Mouse (Mus musculus): ENCODE results near the gene Fastk.

Fastk gene

DNA sequence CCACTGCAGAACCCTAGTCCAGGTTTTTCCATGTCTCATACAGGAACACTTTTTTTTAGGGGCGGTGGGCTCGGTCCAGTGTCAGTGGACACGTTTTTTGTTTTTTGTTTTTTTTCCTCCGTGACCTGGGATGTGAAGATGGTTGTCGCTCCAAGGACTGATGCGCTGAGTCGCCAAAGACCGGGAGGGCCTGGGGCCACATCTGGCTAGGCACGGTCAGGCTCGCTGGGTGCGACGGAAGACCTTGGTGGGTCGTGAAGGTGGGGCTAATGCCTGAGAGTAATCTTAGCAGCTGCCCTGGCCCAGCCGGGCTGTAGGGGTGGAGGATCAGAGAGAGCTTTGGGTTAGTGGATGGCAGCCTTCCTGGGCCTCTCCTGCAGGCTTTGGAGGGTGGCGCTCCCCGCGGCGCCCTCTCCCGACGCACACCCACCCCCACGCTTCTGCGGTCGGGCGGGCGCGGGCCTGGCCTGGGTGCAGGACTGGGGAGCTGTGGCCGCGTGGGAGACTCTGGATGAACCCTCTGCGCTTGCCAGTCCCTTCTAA, 7.7 kb upstream of the Fastk start:
- DNase-seq, result peak; percentile 45 to 54

- DNase-seq, result peak in 1 of 2 experiments; percentile 54
Observed at GRCm38 (mm10) chr5:24452030-24452690, 7.1 kb upstream of the Fastk start, which contains the start of gene Agap3. TSS of gene Agap3 (plus strand) at chr5:24452177.

GRCm38 (mm10) chr5:24451264-24452029, 6.4 kb upstream of the Fastk start:
- peak; percentile 90 to 95 for DNase-seq

DNA sequence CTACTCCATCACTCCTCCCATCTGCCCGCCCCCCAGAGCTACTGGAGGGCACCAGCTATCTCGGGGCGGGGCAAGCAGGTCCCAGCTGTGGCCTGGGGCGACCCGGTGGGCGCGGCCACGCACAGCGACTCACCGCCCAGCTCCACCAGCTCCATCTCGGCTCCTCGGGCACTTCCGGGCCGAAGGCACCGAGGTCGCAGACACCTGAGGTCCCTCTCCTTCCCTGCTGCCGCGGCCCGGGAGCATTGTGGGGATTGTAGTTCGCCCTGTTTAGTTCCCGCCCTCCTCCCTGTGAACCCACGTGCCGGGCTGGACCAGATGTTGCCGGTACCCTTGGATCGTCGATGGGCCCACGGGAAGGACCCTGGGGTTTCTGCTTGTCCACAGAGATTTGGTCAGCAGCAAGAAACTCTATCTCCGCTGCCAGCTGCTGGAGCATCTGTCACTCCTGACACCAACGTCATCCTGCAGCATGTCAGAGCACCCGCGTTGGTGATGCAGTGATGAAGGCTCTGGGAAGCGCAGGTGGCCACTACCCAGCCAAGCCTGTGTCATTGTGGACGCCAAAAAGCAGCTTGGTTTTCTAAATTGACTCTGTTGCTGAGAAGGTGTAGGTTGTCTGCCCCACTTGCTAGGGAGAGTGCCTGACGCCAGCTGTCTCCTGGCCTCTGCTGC, 2.7 kb upstream of the Fastk start, which contains the start of gene Tmub1:
Gene Tmub1 (minus strand): TSS at position 231 of the 675 bp plus-strand sequence.
- DNase-seq, result peak; percentile 88 to 92

DNA sequence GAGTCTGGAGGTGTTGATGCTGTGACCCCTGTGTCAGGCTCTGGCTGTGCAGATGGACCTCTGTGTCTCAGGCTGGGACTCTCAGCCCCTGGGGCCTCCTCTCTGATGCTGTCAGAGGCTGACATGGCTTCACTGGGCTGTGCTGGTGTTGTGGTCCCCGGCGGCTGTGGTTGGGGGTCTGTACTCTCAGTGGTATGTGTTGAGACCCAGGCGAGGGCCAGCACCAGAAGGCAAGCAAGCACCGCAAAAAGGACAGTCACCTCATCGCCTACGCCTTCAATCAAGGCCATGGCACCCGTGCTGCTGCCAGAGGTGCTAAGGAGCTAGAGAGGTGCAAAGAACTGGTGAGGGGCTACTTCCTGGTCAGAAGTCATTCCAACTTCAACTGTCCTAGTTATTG, 1.5 kb upstream of the Fastk start:
- no peak for DNase-seq

DNA sequence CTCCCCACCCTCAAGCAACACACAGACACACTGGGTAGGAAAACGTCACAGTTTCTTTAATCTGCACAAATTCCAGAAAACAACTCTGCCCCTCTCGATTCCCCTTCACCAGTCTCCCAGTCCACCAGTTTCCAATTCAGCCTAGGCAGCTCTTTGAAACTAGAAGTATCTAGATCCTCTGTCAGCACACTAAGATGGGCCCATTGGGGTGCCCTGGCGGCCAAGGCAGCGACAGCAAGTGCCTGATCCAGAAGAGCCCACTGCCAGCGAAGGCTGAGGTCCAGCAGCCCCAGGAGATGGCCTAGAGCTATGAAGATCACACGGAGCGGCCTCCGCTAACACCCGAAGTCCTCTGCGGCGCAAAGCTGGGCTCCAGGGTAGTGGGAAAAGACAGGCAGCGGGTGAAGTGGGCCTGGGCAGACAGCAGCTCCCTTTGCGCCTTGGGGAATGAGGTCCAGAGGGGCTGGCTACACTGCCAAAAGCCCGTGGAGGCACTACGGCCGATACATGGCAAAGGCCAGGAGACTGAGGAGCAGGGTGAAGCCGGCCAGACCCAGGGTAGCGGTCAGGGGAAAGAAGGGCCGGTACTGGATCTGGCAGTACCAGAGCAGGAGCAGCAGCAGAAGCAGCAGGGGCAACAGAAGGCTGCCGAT, 467 bp upstream of the Fastk start:
- no peak for DNase-seq

DNA sequence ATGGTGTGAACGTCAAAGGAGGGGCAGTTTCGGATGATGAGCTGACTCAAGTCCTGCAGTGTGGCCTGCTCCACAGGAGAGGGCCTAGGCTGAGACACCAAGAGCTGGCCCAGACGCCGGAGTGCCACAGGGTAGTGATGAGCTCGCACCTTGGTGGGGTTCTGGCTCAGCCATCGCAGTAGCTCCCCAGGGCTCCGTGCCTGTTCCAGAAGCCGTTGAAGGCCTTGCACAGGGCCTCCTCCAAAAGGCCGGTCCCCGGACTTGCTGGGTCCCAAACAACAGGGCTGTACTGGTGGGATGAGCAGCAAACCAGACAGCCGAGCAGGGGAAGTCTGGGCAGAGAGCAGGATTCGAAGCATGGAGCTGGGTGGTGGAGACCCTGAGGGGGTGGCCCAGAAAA, 1.2 kb downstream of the Fastk start:
- DNase-seq, result no peak

DNA sequence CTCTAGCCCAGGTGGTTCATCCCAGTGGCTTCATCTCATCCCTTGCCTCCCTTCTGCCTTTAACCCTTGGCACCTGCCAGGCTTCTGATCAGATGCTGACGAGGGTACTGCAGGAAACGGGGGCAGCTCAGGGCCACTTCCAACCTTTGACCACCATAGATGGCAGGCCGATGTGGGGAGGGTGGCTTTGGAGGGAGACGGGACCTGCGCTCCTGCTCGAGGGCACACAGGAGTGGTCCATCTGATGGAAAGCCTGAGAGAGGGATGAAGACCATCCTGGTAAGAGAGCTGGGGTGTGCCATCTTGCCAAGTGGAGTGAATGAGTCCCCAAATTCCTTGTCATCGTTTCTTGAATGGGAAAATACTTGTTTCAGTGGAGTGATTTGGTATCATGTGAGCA, 1.9 kb downstream of the Fastk start:
- no peak for DNase-seq

DNA sequence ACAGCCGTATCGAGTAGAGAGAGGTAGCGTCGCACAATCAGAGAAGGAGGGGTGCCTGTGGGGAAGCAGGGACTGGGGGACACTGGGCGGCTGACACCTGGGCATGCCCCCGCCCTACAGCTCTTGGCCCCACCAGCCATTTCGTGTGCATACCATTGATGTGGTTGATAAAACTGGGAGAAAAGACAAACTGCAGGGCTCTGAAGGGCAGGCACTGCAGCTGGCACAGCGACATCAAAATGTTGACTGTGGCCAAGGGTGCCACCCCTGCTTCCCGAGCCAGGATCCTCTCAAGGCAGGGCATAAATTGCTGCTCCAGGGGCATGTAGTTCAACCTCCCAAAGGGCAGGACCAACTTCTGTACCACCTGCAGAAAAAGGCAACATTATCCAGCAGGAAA, 3.1 kb downstream of the Fastk start:
- DNase-seq, result no peak

DNA sequence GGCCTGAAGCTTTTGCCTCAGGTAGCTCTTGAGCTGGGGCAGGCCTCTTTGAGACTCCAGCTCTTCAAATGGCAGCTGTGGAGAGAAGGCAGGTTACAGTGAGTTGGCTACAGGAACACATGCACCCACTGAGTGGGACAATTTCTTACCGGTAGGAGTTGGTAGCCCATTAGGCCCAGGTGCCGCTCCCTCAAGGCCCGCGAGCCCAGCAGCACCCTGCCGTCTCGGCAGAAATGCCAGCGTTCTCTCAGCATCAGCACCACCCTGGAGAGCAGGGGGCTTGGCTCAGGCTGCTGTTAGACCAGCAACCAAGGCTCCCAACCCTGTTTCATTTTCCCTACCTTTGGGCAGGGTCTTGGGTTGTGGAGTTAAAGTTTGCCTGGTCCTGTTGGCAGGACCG, 3.9 kb downstream of the Fastk start:
- no peak for DNase-seq

DNA sequence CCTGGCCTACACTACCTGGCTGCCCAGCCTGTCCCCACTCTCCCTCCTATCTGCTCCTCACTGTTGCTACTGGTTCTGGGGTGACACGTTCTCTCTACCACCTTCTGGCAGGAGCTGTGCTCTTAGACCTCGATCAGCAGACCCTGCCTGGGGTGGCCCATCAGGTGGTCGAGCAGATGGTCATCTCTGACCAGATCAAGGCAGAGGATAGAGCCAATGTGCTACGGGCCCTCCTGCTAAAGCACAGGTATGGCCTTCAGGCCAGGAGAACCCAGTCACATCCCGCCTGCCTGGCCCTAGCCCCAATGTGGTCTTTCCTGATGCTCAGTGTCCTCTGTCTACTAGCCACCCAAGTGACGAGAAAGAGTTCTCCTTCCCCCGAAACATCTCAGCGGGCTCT, 11.1 kb downstream of the Fastk start:
- no peak for DNase-seq

DNA sequence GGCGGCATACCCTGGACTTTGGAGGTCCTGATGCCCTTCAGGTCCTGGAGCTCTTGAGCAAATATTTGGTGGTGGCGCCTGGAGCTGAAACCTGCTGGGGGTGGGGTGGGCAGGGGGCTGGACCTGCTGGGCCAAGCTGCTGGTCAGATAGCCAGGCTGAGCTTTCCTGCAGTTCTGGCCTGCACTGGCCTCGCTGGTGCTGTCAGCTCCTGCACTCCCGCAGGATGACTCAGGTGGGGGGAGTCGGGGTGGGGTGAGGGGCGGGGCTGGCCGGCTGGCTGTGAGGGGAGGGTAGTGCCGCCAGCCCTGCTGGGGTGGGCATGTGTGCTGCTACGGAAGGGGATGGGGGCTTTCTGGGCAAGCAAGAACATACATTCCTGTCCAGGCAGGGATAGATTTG, 16.5 kb downstream of the Fastk start:
- DNase-seq, result no peak

DNA sequence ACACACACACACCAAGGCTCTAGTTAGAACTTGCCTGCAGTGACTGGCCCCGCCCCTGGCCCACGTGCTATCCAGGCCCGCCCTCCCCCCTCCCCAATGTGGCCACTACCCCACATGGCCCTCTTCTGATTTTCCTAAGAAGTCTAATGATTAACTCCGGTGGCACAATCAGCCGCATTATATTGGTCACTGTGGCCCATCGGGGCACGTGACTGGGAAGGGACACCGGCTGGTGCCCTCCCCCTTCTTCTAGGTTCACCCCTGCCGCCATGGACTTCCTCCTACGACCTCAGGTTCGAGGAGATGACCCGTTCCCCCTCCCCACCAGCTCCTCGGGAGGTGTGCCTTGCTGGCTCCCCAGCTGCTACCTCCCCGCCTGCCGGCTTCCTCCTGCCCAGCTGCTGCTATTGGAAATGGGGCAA, 17.1 kb downstream of the Fastk start:
- peak; percentile 58 to 79 for DNase-seq

DNA sequence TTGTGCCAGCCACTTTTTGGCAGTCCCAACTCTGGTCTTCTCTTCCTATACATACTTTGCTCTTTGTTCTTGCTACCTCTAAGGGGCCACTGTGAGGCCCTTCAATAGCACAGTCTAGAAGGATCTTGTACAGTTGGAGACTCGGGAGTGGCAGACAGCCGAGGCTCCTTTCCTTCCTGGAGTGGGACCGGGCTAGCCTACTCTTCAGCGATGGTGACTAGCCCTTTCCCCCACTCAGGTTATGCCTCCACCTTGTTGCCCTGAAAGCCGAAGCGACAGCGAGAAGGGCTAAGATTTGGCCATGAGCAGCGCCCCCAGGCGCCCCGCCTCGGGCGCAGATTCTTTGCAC, 17.8 kb downstream of the Fastk start:
- no peak for DNase-seq

- DNase-seq, result peak in 1 of 2 experiments; percentile 13
Observed at GRCm38 (mm10) chr5:24426556-24427284, 18.4 kb downstream of the Fastk start.

DNA sequence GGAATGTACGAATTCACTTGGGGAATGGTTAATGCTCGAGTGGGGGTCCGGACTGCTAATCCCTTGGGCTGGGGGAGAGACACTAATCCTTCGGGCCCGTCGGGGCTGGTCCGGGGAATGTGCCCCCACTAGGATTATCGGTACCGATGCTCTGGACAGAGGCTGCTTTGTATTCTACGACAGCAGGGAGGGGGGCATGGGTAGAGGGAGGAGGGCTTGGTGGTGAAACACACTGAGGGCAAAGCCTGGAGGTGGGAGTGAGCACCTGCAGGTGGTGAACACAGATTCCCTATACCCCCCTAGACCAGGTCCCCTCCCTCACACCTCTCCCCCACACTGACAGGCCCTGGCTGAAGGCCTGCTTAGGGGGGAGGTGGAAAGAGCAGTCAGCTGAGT, 19.1 kb downstream of the Fastk start:
- DNase-seq, result peak; percentile 19 to 47

- no peak for DNase-seq
Observed at GRCm38 (mm10) chr5:24425421-24426036, 19.6 kb downstream of the Fastk start.

DNA sequence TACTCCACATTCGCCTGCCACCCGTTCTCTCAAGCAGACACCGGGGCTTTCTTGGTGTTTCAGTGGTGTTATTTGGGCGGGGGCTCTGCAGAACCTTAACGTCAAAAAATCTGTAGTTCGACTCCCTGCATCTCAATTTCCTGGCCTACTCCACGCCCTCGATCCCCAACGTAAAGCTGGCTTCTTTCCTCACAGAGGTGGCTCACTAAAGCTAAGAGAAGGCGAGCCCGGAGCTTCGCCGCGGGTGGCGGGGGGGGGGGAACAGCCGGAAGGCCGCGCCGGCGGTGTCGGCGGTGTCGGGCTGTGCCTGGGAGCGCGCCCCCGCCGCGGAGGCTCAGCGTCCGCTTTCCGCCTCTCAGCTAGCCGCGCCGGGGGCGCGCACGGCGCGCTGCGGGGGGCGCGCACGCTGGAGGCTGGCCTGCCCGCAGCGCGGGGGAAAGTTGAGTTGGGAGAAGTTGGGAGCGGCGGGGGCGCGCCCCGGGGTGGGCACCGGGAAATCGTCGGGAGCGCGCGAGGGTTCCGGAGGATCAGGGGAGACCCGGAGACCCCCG, 20.2 kb downstream of the Fastk start:
- peak; percentile 91 to 95 for DNase-seq

DNA sequence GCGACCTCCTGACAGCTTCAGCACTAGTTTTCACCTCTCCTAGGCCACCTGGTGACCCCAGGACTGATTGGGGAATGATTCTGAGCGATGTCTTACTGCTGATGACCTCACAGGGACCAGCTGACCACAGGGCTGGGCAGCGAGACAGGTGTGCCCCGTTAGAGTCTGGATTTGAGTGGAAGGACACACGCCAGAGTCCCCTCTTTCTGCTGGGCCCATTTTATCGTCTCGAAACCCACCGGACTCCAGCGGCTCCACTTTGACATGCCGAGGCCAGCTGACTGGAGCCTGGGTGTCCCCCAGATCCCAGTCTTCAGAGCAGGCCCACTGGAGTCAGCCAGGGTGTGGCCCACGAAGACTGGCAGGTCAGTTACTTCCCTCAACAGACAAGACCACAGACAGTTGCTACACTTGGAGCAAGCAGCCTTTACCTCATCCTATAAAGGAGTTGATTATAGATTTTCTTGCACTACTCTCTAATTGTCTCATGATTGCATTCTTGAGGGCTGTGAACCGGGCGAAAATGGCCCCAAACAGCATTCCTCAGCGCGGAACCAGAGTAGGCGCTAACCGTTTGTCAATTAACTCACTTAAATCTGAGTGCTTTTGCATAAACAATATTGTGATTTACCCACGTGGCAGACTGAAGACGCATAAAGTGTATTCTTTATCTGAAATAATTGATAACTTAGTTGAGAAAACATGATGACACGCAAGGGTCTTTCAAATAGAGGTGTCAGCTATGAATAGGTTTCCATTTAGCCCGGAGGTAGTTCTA, 20.9 kb downstream of the Fastk start:
- no peak for DNase-seq

DNA sequence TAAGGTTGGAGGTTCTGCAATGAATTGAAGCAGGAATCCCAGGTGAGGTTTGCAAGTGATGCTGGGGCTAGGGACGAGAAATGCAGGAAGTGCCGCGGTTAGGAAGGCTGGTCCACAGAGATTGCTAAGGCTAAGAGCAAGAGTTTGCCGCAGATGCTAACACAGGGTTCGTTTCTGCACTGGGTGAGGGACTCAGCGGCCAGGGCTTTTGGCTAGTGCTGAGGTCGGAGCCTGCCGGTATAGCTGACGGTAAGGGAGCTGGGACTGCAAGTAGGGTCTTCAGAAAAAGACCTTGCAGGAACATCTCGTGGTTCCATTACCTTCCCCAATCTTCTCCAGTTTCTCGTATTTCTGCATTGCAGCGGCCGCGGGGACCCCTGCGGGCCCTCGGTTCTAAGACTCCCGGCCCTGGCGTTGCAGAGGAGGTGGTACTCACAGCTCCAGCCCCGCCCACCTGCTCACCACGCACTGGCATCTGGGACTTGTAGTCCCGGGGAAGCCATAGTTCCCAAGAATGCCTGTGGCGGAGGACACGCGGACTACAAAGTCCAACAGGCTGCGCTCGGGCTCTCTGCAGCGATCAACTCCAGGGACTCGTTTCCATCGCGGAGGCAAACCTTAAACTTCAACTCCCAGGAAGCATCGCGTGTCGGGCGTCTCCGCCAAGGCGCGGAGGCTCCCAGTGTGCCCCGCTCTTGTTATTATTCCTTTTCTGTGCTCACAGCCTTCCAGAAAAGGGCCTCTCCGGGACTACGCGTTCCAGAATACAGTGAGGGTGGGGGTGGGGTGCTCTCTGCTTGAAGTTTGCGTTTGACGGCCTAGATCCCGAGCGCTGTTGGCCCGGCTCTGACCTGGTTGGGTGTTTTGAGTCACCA, 21.7 kb downstream of the Fastk start, which contains the start of the genes Cdk5 and Slc4a2:
Gene Cdk5 (minus strand): TSS at position 402 of the 875 bp plus-strand sequence.
Gene Slc4a2 (plus strand): TSS at position 709 of the 875 bp plus-strand sequence.
- peak; percentile 98 to 99 for DNase-seq
